Mouse (Mus musculus) heart, postnatal 10 days (tissue): ENCODE data around the gene Cdc14a. TPM values are rescaled to one million over a fixed set of nuclear protein-coding genes. Genes with fewer than 3 reads are reported as not detected.
"Not testable (repeated sequence)": the region's sequence is repeated elsewhere in the genome, so short reads cannot be mapped to it uniquely, and the experiment has no call there.

Source experiments
- DNase-seq, 2 experiments: peaks; one replicate each; pipeline ENCODE4 v3.0.0; 2021
- intact Hi-C: fragments of 180-260 bp; cut with DNase I; formaldehyde crosslinking; loops from one replicate; pipeline ENCODE4 v1.15.1; 2025
- total RNA-seq, 2 experiments: library from RNA; stranded (reverse); gene quantifications; 2 replicates each; pipeline ENCODE4 v1.2.3; 2021

Cdc14a gene
- total RNA-seq, 2 experiments from 2014 or later = 5.2 to 6.5 TPM

- peak in 1 of 2 experiments; percentile 10 for DNase-seq
- intact Hi-C loops = loop anchor here (5.0 kb wide), 2 partner anchors 38 to 42 kb away; partner anchors contain the start of gene Cdc14a
Observed at GRCm38 (mm10) chr3:116380319-116380718, 43.5 kb downstream of the Cdc14a start.

- no peak for DNase-seq
- intact Hi-C loops = no loop called here
Observed at GRCm38 (mm10) chr3:116375442-116375841, 48.4 kb downstream of the Cdc14a start.

DNA sequence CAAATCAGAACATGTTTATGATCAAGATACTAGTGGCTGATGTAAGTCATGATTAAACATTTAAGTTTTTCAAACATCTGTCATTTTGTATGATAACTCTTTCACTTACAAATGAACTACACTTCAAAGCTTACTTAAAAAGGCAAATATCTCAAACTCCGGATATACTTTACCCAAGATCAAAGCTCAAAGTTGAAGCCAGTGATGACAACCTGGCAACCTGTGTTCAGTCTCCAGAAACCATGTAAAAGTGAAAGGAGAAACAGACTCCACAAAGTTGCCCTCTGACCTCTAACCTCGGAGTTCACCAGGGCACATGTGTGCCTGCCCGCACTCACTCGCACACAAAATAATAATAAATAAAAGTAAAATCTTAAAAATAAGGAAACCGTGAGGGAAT is 49.3 kb downstream of the Cdc14a start:
- no peak for DNase-seq
- intact Hi-C loops = no loop called here

DNA sequence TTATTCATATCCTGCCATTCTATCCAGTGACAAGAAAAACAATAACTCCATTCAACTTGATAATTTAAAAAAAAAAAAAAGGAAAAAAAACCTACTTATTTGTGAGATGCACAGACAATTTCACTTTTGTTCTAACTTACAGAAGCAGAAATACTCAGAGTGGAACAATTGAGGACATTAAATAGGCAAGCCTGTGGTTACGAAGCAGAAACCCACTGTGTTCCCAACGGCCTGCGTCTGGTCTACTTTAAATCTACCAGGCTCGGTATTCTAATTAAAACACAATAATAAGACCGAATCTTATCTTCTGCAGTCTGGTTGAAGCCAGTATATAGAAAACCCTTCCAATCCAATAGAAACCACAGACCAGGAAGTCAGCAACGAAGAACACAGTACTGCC is 50.6 kb downstream of the Cdc14a start:
- DNase-seq = no peak
- intact Hi-C loops = no loop called here

GRCm38 (mm10) chr3:116368868-116369437 is 54.9 kb downstream of the Cdc14a start:
- intact Hi-C loops = no loop called here

GRCm38 (mm10) chr3:116366125-116366524 is 57.7 kb downstream of the Cdc14a start:
- intact Hi-C loops = no loop called here
- no peak for DNase-seq

More at GRCm38 (mm10) chr3:116368868-116369437, 54.9 kb downstream of the Cdc14a start:
- DNase-seq = no peak

DNA sequence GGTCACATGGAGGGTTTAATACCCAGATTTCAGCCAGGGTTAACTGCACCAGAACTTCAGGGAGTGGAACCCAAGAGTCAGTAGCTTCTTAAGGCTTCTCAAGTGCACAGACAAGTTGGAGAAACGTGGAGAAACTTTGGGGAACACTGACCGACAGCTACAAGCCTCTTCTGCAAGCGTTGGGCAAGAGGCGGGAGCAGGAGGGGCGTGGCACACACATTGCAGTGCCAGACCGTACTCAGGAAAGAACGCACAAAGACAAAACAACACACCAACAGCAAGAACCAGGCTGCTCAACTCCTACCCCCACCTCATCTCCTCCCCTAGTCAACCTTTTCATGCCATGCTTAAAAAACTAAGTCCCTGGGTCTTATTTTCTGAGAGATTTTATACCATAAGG is 61.9 kb downstream of the Cdc14a start:
- DNase-seq = no peak
- intact Hi-C loops = no loop called here

- intact Hi-C loops = no loop called here
Observed at GRCm38 (mm10) chr3:116361101-116361500, 62.7 kb downstream of the Cdc14a start.

DNA sequence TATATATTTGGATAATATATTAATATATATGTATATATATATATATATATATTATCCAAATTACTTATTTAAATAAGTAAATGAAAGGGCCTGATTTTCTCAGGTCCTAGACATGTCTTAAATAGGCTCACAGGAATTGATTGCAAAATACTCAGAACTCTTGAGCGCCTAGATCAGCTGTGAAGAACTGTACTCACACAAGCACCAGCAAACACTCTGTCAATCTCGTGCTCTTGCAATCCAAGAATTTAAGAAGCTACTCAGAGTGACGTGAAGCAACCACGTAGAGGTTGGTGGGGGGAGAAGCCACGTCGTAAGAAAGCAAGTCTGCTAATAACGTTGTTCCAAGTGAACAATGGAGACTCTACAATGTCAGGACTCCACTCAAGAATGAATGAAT is 66.0 kb downstream of the Cdc14a start:
- intact Hi-C loops = no loop called here

More at GRCm38 (mm10) chr3:116361101-116361500, 62.7 kb downstream of the Cdc14a start:
- DNase-seq = no peak

DNA sequence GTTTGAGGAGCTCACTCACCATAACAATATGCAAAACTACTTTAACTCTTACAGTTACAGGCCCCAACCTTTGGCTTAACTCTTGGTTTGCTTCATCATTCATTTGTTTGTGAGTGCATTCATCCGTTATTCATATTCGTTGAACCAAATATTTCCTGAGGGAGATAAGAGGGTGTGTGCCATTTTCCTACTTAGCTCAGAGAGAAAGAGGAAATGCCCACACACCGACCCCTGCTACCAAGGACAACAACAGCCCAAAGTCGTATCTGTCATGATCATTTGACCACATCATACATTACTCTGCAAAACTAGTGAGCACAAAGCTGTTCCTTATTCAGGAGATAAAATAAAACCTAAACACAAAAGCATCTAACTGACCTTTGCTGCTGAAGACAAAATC is 66.7 kb downstream of the Cdc14a start:
- no peak for DNase-seq
- intact Hi-C loops = no loop called here

More for the DNA sequence above, 66.0 kb downstream of the Cdc14a start:
- no peak for DNase-seq

DNA sequence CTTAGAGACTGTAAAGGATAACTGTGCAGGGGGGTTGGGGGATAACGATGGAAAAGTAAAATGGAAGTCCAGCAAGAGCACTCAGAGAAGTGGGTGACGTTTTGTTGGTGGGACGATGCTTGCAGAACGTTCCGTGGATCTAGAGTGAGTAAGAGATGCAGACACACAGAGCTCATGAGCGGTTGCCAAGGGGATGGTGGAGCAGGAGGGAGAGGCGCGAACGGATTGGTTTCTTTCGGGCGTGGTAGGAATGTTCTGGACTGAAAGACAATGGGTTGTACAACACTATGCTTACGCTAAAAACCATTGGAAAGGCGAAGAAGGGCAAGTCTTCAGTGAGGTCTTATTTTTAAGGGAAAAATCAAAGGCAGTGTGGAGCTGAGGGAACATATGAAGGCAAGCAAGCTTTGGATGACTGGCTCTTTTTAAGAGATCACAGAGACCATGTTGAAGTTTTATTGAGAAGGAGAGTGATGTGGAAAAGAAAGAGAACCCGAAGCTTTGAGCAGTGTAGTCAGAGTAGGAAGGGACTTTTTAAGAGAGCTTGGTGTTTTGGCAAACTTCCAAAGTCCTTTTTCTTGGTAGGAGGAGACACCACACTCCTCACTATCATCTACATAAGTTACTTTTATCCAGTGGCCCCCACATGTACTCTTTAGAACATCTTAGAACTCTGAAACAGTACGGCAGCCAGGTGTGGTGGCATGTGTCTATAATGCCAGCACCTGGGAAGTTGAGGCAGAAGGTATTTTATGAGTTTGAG is 68.6 kb downstream of the Cdc14a start:
- intact Hi-C loops = no loop called here

DNA sequence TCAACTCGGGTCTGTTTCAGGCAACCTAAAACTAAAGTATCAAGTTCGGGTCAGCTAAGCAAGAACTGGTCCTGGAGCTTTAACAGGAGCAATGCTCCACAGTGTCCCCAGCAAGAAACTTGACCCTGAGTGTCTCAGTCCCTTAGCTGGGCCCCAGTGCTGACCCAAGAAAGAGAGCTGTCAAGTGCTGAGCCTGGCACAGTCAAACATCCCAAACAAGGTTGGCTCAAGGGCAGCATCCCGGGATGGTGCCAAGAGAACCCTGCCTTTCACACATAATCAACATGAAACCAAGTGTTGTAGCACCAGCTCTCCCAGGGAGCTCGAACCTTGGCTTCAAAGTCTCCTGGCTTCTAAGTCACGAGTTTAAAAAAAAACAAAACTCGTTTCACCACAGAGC is 71.3 kb downstream of the Cdc14a start:
- intact Hi-C loops = no loop called here
- DNase-seq = peak; percentile 38 to 56

More for the DNA sequence above, 68.6 kb downstream of the Cdc14a start:
- no peak for DNase-seq

DNA sequence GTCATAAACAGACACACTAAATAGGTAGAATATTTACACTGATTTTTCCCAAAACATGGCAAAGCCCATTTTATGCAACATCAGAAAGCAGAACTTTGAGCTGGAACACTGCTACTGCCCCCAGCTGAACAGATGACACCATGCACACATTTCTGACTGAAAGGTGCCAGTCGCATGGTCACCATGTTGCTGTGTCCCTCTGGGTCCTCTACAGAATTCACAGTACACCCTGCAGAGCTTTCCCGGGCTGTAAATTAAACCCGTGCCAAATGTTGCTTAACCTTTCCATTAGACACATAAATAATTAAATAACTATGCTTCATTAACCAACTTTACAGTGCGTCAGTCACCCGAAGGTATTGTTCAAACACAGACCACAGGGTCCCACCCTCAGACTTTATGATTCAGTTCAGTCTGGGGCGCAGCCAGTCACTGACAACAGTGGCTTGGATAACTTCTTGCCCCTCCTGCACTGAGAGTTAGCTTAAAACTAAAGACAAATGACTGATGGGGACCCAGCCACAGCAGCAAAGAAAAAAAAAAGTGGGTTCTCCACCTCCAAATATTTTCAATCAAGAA is 73.4 kb downstream of the Cdc14a start:
- intact Hi-C loops = no loop called here
- no peak for DNase-seq

DNA sequence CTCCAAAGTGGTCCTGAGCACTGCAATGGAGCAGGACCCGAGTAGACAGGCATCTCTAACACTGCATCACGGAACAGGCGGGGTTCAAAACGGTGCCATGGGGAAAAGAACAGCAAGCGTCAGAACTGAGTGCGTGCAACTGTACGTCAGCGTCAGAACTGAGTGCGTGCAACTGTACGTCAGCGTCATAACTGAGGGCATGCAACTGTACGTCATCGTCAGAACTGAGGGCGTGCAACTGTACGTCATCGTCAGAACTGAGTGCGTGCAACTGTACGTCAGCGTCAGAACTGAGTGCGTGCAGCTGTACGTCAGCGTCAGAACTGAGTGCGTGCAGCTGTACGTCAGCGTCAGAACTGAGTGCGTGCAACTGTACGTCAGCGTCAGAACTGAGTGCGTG is 76.3 kb downstream of the Cdc14a start:
- intact Hi-C loops, DNase-seq: not testable (repeated sequence)

- no peak for DNase-seq
- intact Hi-C loops = no loop called here
Observed at GRCm38 (mm10) chr3:116345245-116345644, 78.6 kb downstream of the Cdc14a start.

GRCm38 (mm10) chr3:116342251-116342650 is 81.6 kb downstream of the Cdc14a start:
- DNase-seq = no peak
- intact Hi-C loops = loop anchor here (5.0 kb wide), 1 partner anchor 40 kb away; no protein-coding TSS in a partner anchor

- intact Hi-C loops = loop anchor here (2.0 to 5.0 kb wide), 2 partner anchors 41 to 82 kb away; no protein-coding TSS in a partner anchor
- DNase-seq = peak; percentile 74 to 78
Observed at GRCm38 (mm10) chr3:116340950-116341624, 82.7 kb downstream of the Cdc14a start.

- no peak for DNase-seq
- intact Hi-C loops = loop anchor here (2.0 to 5.0 kb wide), 2 partner anchors 42 to 83 kb away; no protein-coding TSS in a partner anchor
Observed at GRCm38 (mm10) chr3:116340281-116340680, 83.6 kb downstream of the Cdc14a start.

- DNase-seq = no peak
- intact Hi-C loops = no loop called here
Observed at GRCm38 (mm10) chr3:116338616-116339015, 85.2 kb downstream of the Cdc14a start.

DNA sequence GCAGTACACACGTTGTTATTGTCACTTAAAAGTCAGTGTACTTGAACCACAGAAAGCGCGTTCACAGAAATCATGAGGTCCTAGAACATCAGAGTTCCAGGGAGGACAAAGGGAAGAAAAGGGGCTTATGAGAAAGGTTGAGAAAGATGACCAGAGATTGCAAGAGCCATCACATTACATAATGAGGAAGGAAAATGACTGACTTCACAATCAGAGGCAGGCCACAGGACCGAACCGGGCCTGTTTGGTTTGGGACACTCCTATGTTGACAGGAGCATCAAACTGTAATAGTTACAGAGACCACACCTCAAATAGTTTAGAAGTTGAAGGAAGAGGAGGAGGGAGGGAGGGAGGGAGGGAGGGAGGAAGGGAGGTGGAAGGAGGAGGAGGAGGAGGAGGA is 86.0 kb downstream of the Cdc14a start:
- no peak for DNase-seq
- intact Hi-C loops = no loop called here

GRCm38 (mm10) chr3:116335036-116335435 is 88.8 kb downstream of the Cdc14a start:
- no peak for DNase-seq
- intact Hi-C loops = loop anchor here (2.0 kb wide), 1 partner anchor 502 kb away; no protein-coding TSS in a partner anchor
